Mouse (Mus musculus) CH12.LX (cell line): ENCODE data around the gene Grb2. TPM values are rescaled to one million over a fixed set of nuclear protein-coding genes. Genes with fewer than 3 reads are reported as not detected.

ENCODE experiments used
- DNase-seq: peaks from one replicate; pipeline ENCODE4 v3.0.0-alpha.2; 2013; ENCODE audit errors: extremely low read depth
- H3K27ac ChIP-seq: 2 replicates; pipeline ENCODE4 v1.5.1; 2012; ENCODE audit warnings: low read depth, mild to moderate bottlenecking, control low read depth, moderate library complexity; ENCODE audit not compliant: insufficient read depth
- H3K27me3 ChIP-seq: replicated peaks from 2 replicates; pipeline ENCODE3; 2012; ENCODE audit warnings: inconsistent platforms
- H3K36me3 ChIP-seq, 2 experiments: replicated peaks in 1 of 2; 2 replicates each; pipeline versions ENCODE3 to v1.6.1; 2012; ENCODE audit warnings: inconsistent platforms in 1 of 2, low read length in 1 of 2, mild to moderate bottlenecking in 1 of 2, mixed read lengths in 1 of 2, moderate library complexity in 1 of 2; ENCODE audit not compliant: control insufficient read depth in 1 of 2, insufficient read depth in 1 of 2
- H3K4me1 ChIP-seq, 2 experiments: 2 replicates each; pipeline ENCODE4 v1.6.1; 2012; ENCODE audit warnings: inconsistent platforms in 1 of 2, moderate library complexity in 1 of 2; ENCODE audit not compliant: insufficient read depth in 2 of 2, control insufficient read depth in 1 of 2
- H3K4me2 ChIP-seq: 2 replicates; pipeline ENCODE4 v1.6.1; 2012; ENCODE audit warnings: low read depth, mild to moderate bottlenecking, control low read depth; ENCODE audit not compliant: poor library complexity, insufficient read depth, severe bottlenecking
- H3K4me3 ChIP-seq, 3 experiments: fragments of 150-350 bp in 1 of 3; sonication (generic) in 1 of 3; replicated peaks in 1 of 3; 2 replicates each; pipeline versions ENCODE3 to v1.5.1; 2011 to 2012; ENCODE audit warnings: low read depth in 2 of 3, low read length in 2 of 3, mild to moderate bottlenecking in 2 of 3, moderate library complexity in 2 of 3, control low read depth in 1 of 3, improper control_type of control experiment in 1 of 3, inconsistent platforms in 1 of 3, mixed read lengths in 1 of 3; ENCODE audit not compliant: poor library complexity in 1 of 3
- H3K79me2 ChIP-seq: replicated peaks from 2 replicates; pipeline ENCODE4 v1.6.1; 2012; ENCODE audit warnings: mild to moderate bottlenecking, moderate library complexity; ENCODE audit not compliant: control insufficient read depth, poor library complexity, insufficient read depth, severe bottlenecking; ENCODE audit errors: extremely low read depth
- H3K9ac ChIP-seq: 2 replicates; pipeline ENCODE4 v1.6.1; 2012; ENCODE audit warnings: low read depth, mild to moderate bottlenecking, control low read depth, moderate library complexity; ENCODE audit not compliant: insufficient read depth
- H3K9me3 ChIP-seq: replicated peaks from 2 replicates; pipeline ENCODE3; 2012; ENCODE audit warnings: low read length, inconsistent platforms, mixed read lengths
- BHLHE40 ChIP-seq: IDR thresholded peaks from 2 replicates; pipeline ENCODE4 v1.6.1; 2011; ENCODE audit warnings: mild to moderate bottlenecking, low read depth, low read length, improper control_type of control experiment
- CHD1 ChIP-seq: IDR thresholded peaks from 2 replicates; pipeline ENCODE4 v1.6.1; 2012; ENCODE audit warnings: low read depth, low read length, improper control_type of control experiment, inconsistent platforms
- CHD2 ChIP-seq: IDR thresholded peaks from 2 replicates; pipeline ENCODE4 v1.6.1; 2011; ENCODE audit warnings: low read length, improper control_type of control experiment
- CTCF ChIP-seq, 2 experiments: IDR thresholded peaks in 1 of 2; conservative IDR thresholded peaks in 1 of 2; 2 replicates each; pipeline ENCODE4 v1.5.1; 2011 to 2012; ENCODE audit warnings: low read depth in 2 of 2, low read length in 2 of 2, improper control_type of control experiment in 1 of 2, inconsistent platforms in 1 of 2, mild to moderate bottlenecking in 1 of 2, moderate library complexity in 1 of 2
- E2F4 ChIP-seq: IDR thresholded peaks from 2 replicates; pipeline ENCODE4 v1.6.1; 2011; ENCODE audit warnings: low read depth, low read length, improper control_type of control experiment; ENCODE audit not compliant: insufficient replicate concordance
- ELF1 ChIP-seq: IDR thresholded peaks from 2 replicates; pipeline ENCODE4 v1.6.1; 2014; ENCODE audit warnings: low read depth, mild to moderate bottlenecking, inconsistent platforms, low read length, improper control_type of control experiment
- ETS1 ChIP-seq: conservative IDR thresholded peaks from 2 replicates; pipeline ENCODE4 v1.6.1; 2012; ENCODE audit warnings: low read depth, mild to moderate bottlenecking, inconsistent platforms, low read length, improper control_type of control experiment, moderate library complexity
- HCFC1 ChIP-seq: IDR thresholded peaks from 2 replicates; pipeline ENCODE4 v1.6.1; 2012; ENCODE audit warnings: low read depth, mild to moderate bottlenecking, inconsistent platforms, low read length, improper control_type of control experiment
- IRF4 ChIP-seq: IDR thresholded peaks from 2 replicates; pipeline ENCODE4 v1.6.1; 2014; ENCODE audit warnings: low read depth, mild to moderate bottlenecking, inconsistent platforms, low read length, improper control_type of control experiment
- JUND ChIP-seq: conservative IDR thresholded peaks from 2 replicates; pipeline ENCODE4 v1.6.1; 2011; ENCODE audit warnings: low read depth, low read length, improper control_type of control experiment
- KAT2A ChIP-seq: IDR thresholded peaks from 2 replicates; pipeline ENCODE4 v1.6.1; 2012; ENCODE audit warnings: low read length, improper control_type of control experiment, inconsistent platforms; ENCODE audit not compliant: insufficient replicate concordance
- MAFK ChIP-seq: IDR thresholded peaks from 2 replicates; pipeline ENCODE4 v1.6.1; 2011; ENCODE audit warnings: low read length, improper control_type of control experiment; ENCODE audit not compliant: insufficient replicate concordance
- MAX ChIP-seq: IDR thresholded peaks from 2 replicates; pipeline ENCODE4 v1.6.1; 2011; ENCODE audit warnings: low read length, improper control_type of control experiment
- MAZ ChIP-seq: IDR thresholded peaks from 2 replicates; pipeline ENCODE4 v1.6.1; 2012; ENCODE audit warnings: low read depth, mild to moderate bottlenecking, inconsistent platforms, low read length, improper control_type of control experiment, moderate library complexity
- MEF2A ChIP-seq: IDR thresholded peaks from 2 replicates; pipeline ENCODE4 v1.6.1; 2014; ENCODE audit warnings: low read depth, mild to moderate bottlenecking, inconsistent platforms, low read length, improper control_type of control experiment, borderline replicate concordance
- MXI1 ChIP-seq: IDR thresholded peaks from 2 replicates; pipeline ENCODE4 v1.6.1; 2011; ENCODE audit warnings: mild to moderate bottlenecking, low read depth, low read length, improper control_type of control experiment
- MYC ChIP-seq: IDR thresholded peaks from 2 replicates; pipeline ENCODE4 v1.6.1; 2011; ENCODE audit warnings: low read depth, mild to moderate bottlenecking, improper control_type of control experiment, low read length
- NELFE ChIP-seq: IDR thresholded peaks from 2 replicates; pipeline ENCODE4 v1.6.1; 2011; ENCODE audit warnings: low read depth, low read length, improper control_type of control experiment
- NRF1 ChIP-seq: IDR thresholded peaks from 2 replicates; pipeline ENCODE4 v1.6.1; 2014; ENCODE audit warnings: low read depth, mild to moderate bottlenecking, inconsistent platforms, low read length, improper control_type of control experiment, moderate library complexity
- PAX5 ChIP-seq: IDR thresholded peaks from 2 replicates; pipeline ENCODE4 v1.6.1; 2012; ENCODE audit warnings: low read length, inconsistent platforms, mixed read lengths
- POLR2A ChIP-seq: IDR thresholded peaks from 2 replicates; pipeline ENCODE4 v1.6.1; 2011; ENCODE audit warnings: low read depth, mild to moderate bottlenecking, improper control_type of control experiment, low read length
- RCOR1 ChIP-seq: conservative IDR thresholded peaks from 2 replicates; pipeline ENCODE4 v1.6.1; 2012; ENCODE audit warnings: low read depth, mild to moderate bottlenecking, inconsistent platforms, low read length, improper control_type of control experiment
- SIN3A ChIP-seq: IDR thresholded peaks from 2 replicates; pipeline ENCODE4 v1.6.1; 2012; ENCODE audit warnings: low read length, improper control_type of control experiment, inconsistent platforms
- SMC3 ChIP-seq: IDR thresholded peaks from 2 replicates; pipeline ENCODE4 v1.6.1; 2011; ENCODE audit warnings: low read depth, low read length, improper control_type of control experiment
- TBP ChIP-seq: conservative IDR thresholded peaks from 2 replicates; pipeline ENCODE4 v1.6.1; 2011; ENCODE audit warnings: low read depth, low read length, improper control_type of control experiment
- TCF12 ChIP-seq: IDR thresholded peaks from 2 replicates; pipeline ENCODE4 v1.6.1; 2014; ENCODE audit warnings: low read depth, mild to moderate bottlenecking, inconsistent platforms, low read length, improper control_type of control experiment
- UBTF ChIP-seq: IDR thresholded peaks from 2 replicates; pipeline ENCODE4 v1.6.1; 2012; ENCODE audit warnings: low read depth, mild to moderate bottlenecking, inconsistent platforms, low read length, improper control_type of control experiment, moderate library complexity
- USF1 ChIP-seq: IDR thresholded peaks from 2 replicates; pipeline ENCODE4 v1.6.1; 2014; ENCODE audit warnings: low read depth, mild to moderate bottlenecking, inconsistent platforms, low read length, improper control_type of control experiment
- USF2 ChIP-seq: conservative IDR thresholded peaks from 2 replicates; pipeline ENCODE4 v1.6.1; 2011; ENCODE audit warnings: low read depth, low read length, improper control_type of control experiment
- ZC3H11A ChIP-seq: IDR thresholded peaks from 2 replicates; pipeline ENCODE4 v1.6.1; 2012; ENCODE audit warnings: low read depth, mild to moderate bottlenecking, inconsistent platforms, low read length, improper control_type of control experiment
- ZKSCAN1 ChIP-seq: IDR thresholded peaks from 2 replicates; pipeline ENCODE4 v1.6.1; 2012; ENCODE audit warnings: low read depth, inconsistent platforms, low read length, improper control_type of control experiment, borderline replicate concordance
- ZMIZ1 ChIP-seq: IDR thresholded peaks from 2 replicates; pipeline ENCODE4 v1.6.1; 2012; ENCODE audit warnings: low read depth, mild to moderate bottlenecking, inconsistent platforms, low read length, improper control_type of control experiment
- ZNF384 ChIP-seq: IDR thresholded peaks from 2 replicates; pipeline ENCODE4 v1.6.1; 2012; ENCODE audit warnings: low read depth, low read length, improper control_type of control experiment, inconsistent platforms
- dilution Hi-C: fragments of 300-500 bp; cut with MboI; formaldehyde crosslinking; loops from 2 replicates; pipeline ENCODE4 v1.14.3; 2020; ENCODE audit warnings: low sequenced_read_pairs; ENCODE audit not compliant: extremely low pct_unique_long_range_greater_than_20kb, extremely low pct_ligation_motif_present
- in situ Hi-C: fragments of 300-500 bp; cut with MboI; formaldehyde crosslinking; loops from 3 replicates; pipeline ENCODE4 v1.14.3; 2019; ENCODE audit warnings: low sequenced_read_pairs, low pct_ligation_motif_present, low pct_unique_long_range_greater_than_20kb, mixed read lengths
- polyA plus RNA-seq: library from polyadenylated mRNA; unstranded; fragments of >175 nt; gene quantifications from 2 replicates; pipeline ENCODE4 v1.2.1, GENCODE M21; 2012; ENCODE audit warnings: low read depth; ENCODE audit not compliant: insufficient read length
- total RNA-seq, 2 experiments: library from RNA; depleted of rRNA; stranded (reverse); fragments of 300-350 nt in 1 of 2; fragments of >200 nt in 1 of 2; gene quantifications; 2 replicates each; pipeline ENCODE4 v1.2.3; 2012 to 2014

The Grb2 gene
- total and polyA plus RNA-seq, 3 experiments, result 63.6 to 241 (median 117) TPM

GRCm38 (mm10) chr11:115631505-115631890 is 76.9 kb downstream of the Grb2 start (continued):
- peak; percentile 15; the same call in 1 of the 2 replicates for TF ChIP-seq ZC3H11A
- TF ChIP-seq POLR2A, result no peak; the same call in 1 of the 2 replicates
- TF ChIP-seq IRF4, result peak; percentile 50; the same call in 1 of the 2 replicates
- 0 out of 2 replicates have a peak, but pooled peaks have one; percentile 10 for TF ChIP-seq MAX
- no peak for TF ChIP-seq ZMIZ1
- TF ChIP-seq JUND, result no peak; the same call in 1 of the 2 replicates
- 0 out of 2 replicates have a peak, but pooled peaks have one; percentile 50 for TF ChIP-seq NELFE
- peak; percentile 65 for TF ChIP-seq SMC3
- TF ChIP-seq, all 38 proteins: peak for 10

DNA sequence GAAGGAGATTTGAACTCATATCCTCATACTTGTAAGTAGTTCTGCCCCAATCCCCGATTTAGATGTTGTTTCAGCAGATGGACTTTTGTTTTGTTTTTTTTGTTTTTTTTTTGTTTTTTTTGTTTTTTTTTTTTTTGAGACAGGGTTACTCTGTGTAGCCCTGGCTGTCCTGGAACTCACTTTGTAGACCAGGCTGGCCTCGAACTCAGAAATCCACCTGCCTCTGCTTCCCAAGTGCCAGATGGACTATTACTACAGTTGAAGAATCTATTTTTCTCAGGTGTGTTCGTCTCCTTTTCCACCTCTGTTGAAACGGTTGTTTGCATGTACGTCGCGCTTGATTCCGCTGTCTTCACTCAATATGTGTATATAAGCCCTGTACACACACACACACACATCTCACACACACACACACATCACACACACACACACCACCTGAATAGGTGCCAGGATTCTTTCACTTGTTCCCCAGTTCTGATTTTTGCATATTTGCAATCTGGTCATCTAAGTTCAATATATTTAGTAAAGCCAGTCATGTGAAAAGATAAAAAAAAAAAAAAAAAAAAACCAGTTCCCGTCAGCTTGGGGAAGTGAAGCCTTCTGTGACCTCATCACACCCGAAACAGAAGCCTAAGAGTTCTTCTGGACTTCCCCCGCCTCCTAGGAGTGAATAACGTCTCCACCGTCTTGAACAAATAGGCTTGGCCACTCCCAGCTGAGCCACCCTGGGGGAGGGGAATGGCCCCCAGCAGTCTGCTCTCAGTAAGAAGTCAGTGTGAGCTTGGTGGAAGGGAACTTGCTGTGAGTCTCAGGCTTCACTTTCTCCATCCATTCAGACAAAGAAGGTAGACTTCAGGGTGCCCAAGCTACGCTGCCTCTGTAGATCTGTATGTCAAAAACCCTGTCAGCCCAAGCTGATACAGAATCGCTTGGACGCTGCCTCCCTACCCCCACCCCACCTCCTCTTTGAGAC is 77.6 kb downstream of the Grb2 start:
- H3K27me3 ChIP-seq, result no peaks in the 10 kb centered on the region
- H3K4me2 ChIP-seq, result peak overlapping the region; percentile 45
- H3K4me1 ChIP-seq, result peaks cover 31 to 56% of the 10 kb centered on the region in 2 experiments
- no peaks in the 10 kb centered on the region for H3K9me3 ChIP-seq
- H3K36me3 ChIP-seq, result peaks cover 0 to 4% of the 10 kb centered on the region in 2 experiments
- peak overlapping the region; percentile 70 for H3K9ac ChIP-seq
- dilution Hi-C loops, result no loop called here
- H3K27ac ChIP-seq, result peak overlapping the region; percentile 98
- peak; percentile 100 for DNase-seq
- H3K79me2 ChIP-seq, result peaks cover 21% of the 10 kb centered on the region
- H3K4me3 ChIP-seq, result peak overlapping the region; percentile 22 to 38 (median 36)
- in situ Hi-C loops, result loop anchor here (25.0 kb wide), 1 partner anchor 781 kb away; the partner anchor contains the start of gene Rnf157
- TF ChIP-seq MAFK (peak; percentile 87), HCFC1 (no peak; the same call in 1 of the 2 replicates), PAX5 (no peak), TBP (peak; percentile 91), NELFE (no peak; the same call in 1 of the 2 replicates), MYC (peak; percentile 93), E2F4 (peak; percentile 90; the same call in 1 of the 2 replicates), USF1 (peak; percentile 27; the same call in 1 of the 2 replicates), MAX (peak; percentile 78), ZNF384 (peak; percentile 99), MEF2A (peak; percentile 99), ELF1 (peak; percentile 52; the same call in 1 of the 2 replicates), MAZ (peak; percentile 95), SIN3A (peak; percentile 85; the same call in 1 of the 2 replicates), NRF1 (0 out of 2 replicates have a peak, but pooled peaks have one; percentile 13), RCOR1 (peak; percentile 87; the same call in 1 of the 2 replicates), CHD2 (peak; percentile 96), UBTF (peak; percentile 85), USF2 (peak; percentile 26; the same call in 1 of the 2 replicates), SMC3 (no peak), CHD1 (peak; percentile 98), JUND (peak; percentile 96), TCF12 (peak; percentile 99), BHLHE40 (peak; percentile 96), CTCF (conservative IDR thresholded peaks at IDR 0.05 in 1 of 2, IDR thresholded peaks at IDR 0.05 in 1 of 2; ENCODE audit: low read depth in 2 of 2, low read length in 2 of 2) (no peak), ZMIZ1 (peak; percentile 41; the same call in 1 of the 2 replicates), MXI1 (peak; percentile 50), ETS1 (peak; percentile 99), ZC3H11A (no peak), ZKSCAN1 (no peak; the same call in 1 of the 2 replicates), KAT2A (0 out of 2 replicates have a peak, but pooled peaks have one; percentile 40)
